Mouse (Mus musculus) thymus, postnatal 0 days (tissue): ENCODE data around the gene Gm17657. TPM values are rescaled to one million over a fixed set of nuclear protein-coding genes. Genes with fewer than 3 reads are reported as not detected.

Experiments
- DNase-seq: peaks from one replicate; pipeline ENCODE4 v3.0.0-alpha.2; 2015; ENCODE audit warnings: low spot score
- polyA plus RNA-seq: library from polyadenylated mRNA; unstranded; fragments of >200 nt; fragmentation: Nextera tagmentation; extraction: Ambion mirVana; gene quantifications from 2 replicates; pipeline ENCODE4 v1.2.1, GENCODE M21; 2015

Gm17657 gene
- not detected in 2 replicates for polyA plus RNA-seq

- DNase-seq, result peak; percentile 96
Observed at GRCm38 (mm10) chr17:29549543-29550428, at the start of gene Gm17657, which contains the start of gene Tbc1d22b. Gm17657 (minus strand) TSS chr17:29549638. Tbc1d22b (plus strand) TSS chr17:29549785.

- no peak for DNase-seq
Observed at GRCm38 (mm10) chr17:29599051-29599450, 49.6 kb upstream of the Gm17657 start.

- no peak for DNase-seq
Observed at GRCm38 (mm10) chr17:29596771-29597132, 47.3 kb upstream of the Gm17657 start.

- no peak for DNase-seq
Observed at GRCm38 (mm10) chr17:29595891-29596770, 46.7 kb upstream of the Gm17657 start.

GRCm38 (mm10) chr17:29589221-29589898 is 39.9 kb upstream of the Gm17657 start:
- no peak for DNase-seq

- DNase-seq, result no peak
Observed at GRCm38 (mm10) chr17:29586921-29587320, 37.5 kb upstream of the Gm17657 start.

GRCm38 (mm10) chr17:29585446-29585845 is 36.0 kb upstream of the Gm17657 start:
- DNase-seq, result peak; percentile 44

- no peak for DNase-seq
Observed at GRCm38 (mm10) chr17:29584737-29585136, 35.3 kb upstream of the Gm17657 start.

GRCm38 (mm10) chr17:29584306-29584705 is 34.9 kb upstream of the Gm17657 start:
- peak; percentile 64 for DNase-seq

- DNase-seq, result no peak
Observed at GRCm38 (mm10) chr17:29583569-29583968, 34.1 kb upstream of the Gm17657 start.

GRCm38 (mm10) chr17:29579579-29580126 is 30.2 kb upstream of the Gm17657 start:
- DNase-seq, result no peak

GRCm38 (mm10) chr17:29569831-29570230 is 20.4 kb upstream of the Gm17657 start:
- no peak for DNase-seq

- no peak for DNase-seq
Observed at GRCm38 (mm10) chr17:29568435-29568834, 19.0 kb upstream of the Gm17657 start.

- DNase-seq, result peak; percentile 23
Observed at GRCm38 (mm10) chr17:29565521-29565920, 16.1 kb upstream of the Gm17657 start.

- no peak for DNase-seq
Observed at GRCm38 (mm10) chr17:29558476-29558875, 9.0 kb upstream of the Gm17657 start.

- DNase-seq, result peak; percentile 40
Observed at GRCm38 (mm10) chr17:29556893-29557292, 7.5 kb upstream of the Gm17657 start.

GRCm38 (mm10) chr17:29556456-29556855 is 7.0 kb upstream of the Gm17657 start:
- DNase-seq, result no peak

- DNase-seq, result no peak
Observed at GRCm38 (mm10) chr17:29554176-29554575, 4.7 kb upstream of the Gm17657 start.

GRCm38 (mm10) chr17:29552162-29552732 is 2.8 kb upstream of the Gm17657 start, which contains the start of gene Tmem217:
Tmem217 (minus strand) TSS chr17:29552385.
- DNase-seq, result peak; percentile 37

- peak; percentile 43 for DNase-seq
Observed at GRCm38 (mm10) chr17:29551019-29551418, 1.6 kb upstream of the Gm17657 start.

GRCm38 (mm10) chr17:29548994-29549393 is 444 bp downstream of the Gm17657 start:
- DNase-seq, result no peak
